Mouse (Mus musculus) regulatory T cell (primary cell): ENCODE data around the gene Pogz.
"Not testable (repeated sequence)": the region's sequence is repeated elsewhere in the genome, so short reads cannot be mapped to it uniquely, and the experiment has no call there.

Source experiments
- in situ Hi-C: fragments of 300-600 bp; cut with MboI, MseI; formaldehyde crosslinking; loops from one replicate; pipeline ENCODE4 v1.15.1; 2025; ENCODE audit warnings: high pct_unique_total_duplicates

Gene Pogz

GRCm38 (mm10) chr3:94915903-94916741 is 78.8 kb downstream of the Pogz start:
- in situ Hi-C loops, result no loop called here

DNA sequence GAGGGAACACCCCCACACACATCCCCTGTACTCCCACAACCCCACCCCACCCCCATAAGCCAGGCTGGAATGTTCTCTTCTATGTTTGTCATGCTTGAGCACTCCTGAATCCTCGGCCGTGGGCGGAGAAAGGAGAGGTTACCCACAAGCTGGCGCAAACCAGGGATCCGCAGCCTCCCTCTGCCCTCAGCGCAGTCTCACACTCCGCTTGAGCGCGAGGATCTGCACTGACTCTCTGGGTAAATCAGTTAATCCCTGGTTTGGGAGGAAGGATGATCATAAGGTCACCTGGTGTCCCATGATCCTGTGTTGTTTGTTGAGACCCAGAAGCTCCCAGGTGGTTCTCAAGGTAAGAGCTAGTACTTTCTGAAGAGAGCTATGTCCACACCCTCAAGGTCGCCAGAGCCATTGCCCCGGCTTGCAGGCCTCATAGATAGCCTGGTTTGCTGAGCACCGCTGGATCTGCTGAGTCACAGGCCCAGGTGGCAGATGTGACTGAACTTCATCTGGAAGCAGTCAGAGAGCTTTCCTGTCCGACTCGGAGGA is 80.5 kb downstream of the Pogz start:
- in situ Hi-C loops, result no loop called here

DNA sequence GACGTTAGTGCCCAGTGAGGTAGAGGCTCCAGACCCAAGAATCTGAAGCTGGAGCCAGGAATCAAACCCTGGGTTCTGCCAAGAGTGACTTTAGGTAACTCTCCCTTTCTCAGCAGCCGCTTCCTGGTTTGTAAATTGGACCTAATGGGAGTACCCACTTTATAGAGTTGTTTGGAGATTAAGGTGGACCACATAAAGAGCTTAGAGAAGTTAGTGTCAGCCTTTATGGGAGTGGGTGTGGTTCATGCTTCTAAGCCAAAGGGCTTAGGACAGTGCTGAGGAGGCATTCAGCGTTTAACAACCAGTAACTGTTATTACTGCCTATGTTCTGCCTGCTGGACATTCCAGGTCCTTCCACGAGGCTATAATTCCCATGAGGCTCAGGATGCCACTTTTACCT is 81.5 kb downstream of the Pogz start:
- in situ Hi-C loops, result no loop called here

- in situ Hi-C loops, result no loop called here
Observed at GRCm38 (mm10) chr3:94921104-94921503, 83.7 kb downstream of the Pogz start.

- in situ Hi-C loops, result no loop called here
Observed at GRCm38 (mm10) chr3:94922333-94922732, 85.0 kb downstream of the Pogz start.

DNA sequence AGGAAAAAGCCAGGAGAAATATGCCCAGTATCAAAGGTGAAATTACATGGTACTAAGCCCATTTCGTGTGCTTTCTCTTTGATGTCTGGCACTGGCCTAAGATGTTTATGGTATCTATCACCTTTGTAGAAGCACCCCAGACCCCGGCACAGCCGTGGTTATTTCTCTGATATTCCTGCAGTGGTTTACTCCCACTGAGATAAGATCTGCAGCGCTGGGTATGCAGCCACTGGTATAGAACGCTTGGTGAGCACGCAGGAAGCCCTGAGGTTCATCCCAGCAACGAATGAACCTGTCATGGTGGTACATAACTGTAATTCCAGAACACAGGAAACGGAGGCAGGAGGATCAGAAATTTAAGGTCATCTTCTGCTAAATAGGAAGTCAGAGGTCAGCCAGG is 87.3 kb downstream of the Pogz start:
- in situ Hi-C loops, result no loop called here

DNA sequence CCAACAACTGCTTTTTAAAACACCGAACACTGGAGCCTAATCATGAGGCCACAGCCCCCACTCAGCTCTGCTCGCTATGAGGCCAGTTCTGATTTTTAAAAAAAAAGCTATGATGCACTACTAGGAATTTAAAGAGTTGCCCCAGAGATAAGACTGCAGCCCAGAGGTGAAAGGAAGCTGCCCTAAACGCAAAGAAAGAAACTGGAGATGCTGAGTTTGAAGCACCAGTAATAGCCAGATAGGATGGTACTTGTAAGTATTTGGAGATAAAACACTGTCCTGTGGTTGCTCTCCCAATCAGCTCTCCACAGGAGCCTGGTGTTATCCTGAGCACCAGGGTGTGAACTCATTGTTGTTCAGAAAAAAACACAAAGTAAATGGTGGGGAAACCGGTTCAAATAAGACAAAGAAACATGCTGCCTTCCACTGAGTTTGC is 89.0 kb downstream of the Pogz start:
- in situ Hi-C loops, result not testable (repeated sequence)

DNA sequence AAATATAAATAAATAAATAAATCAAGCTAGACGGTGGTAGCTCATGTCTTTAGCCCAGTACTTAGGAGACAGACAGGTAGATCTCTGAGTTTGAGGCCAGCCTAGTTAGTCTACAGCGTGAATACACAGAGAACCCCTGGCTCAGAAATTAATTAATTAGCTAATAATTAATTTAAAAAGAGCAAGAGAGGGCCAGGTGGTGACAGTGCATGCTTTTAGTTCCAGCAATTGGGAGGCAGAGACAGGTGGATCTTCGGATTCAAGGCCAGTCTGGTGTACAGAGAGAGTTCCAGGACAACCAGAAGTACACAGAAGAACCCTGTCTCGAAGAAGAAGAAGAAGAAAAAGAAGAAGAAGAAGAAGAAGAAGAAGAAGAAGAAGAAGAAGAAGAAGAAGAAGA is 91.6 kb downstream of the Pogz start:
- in situ Hi-C loops, result not testable (repeated sequence)

- in situ Hi-C loops, result not testable (repeated sequence)
Observed at GRCm38 (mm10) chr3:94930386-94931266, 93.3 kb downstream of the Pogz start.

DNA sequence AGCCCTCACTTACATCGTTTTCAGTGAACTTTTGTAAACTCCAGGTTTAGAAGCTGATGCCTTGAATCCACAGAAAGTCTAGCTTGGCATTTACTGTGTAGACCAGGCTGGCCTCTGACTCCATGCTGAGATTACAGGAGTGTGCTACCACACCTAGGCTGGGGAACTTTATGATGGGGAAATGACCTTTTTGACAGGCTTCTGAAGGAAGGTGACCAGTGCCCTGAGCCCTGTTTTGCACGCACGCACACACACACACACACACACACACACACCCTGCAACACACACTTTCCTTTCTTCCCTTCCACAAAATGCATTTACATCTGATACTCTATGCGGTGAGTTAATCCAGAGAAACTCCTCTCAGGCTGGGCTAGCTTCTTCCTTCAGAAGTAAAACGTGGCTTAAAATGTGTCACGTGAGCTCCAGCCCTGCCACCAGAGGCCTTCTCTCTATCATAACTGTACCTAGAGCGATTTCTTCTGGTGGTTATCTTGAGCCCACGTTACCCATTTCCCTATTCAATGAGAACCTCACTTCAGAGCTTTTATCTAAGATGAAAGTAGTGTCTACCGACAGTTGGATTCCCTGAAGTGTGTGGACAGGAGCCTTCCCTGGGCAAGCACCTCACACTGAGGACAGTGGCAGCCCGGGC is 94.2 kb downstream of the Pogz start:
- in situ Hi-C loops, result not testable (repeated sequence)
